Mouse (Mus musculus) layer of hippocampus, adult 2 months (tissue): ENCODE measurements around the gene Cyp4f37. TPM values are rescaled to one million over a fixed set of nuclear protein-coding genes. Genes with fewer than 3 reads are reported as not detected.

Source experiments
- DNase-seq, 2 experiments: peaks; one replicate each; pipeline ENCODE4 v3.0.0; 2022; ENCODE audit warnings: low spot score in 2 of 2
- H3K27ac ChIP-seq: fragments of 200-600 bp; 2 replicates; pipeline ENCODE4 v1.8.1; 2022
- H3K4me3 ChIP-seq: fragments of 200-600 bp; 2 replicates; pipeline ENCODE4 v1.8.1; 2022; ENCODE audit warnings: mild to moderate bottlenecking
- CTCF ChIP-seq: fragments of 200-600 bp; conservative IDR thresholded peaks from 2 replicates; pipeline ENCODE4 v1.8.1; 2022; ENCODE audit warnings: antibody characterized with exemption, mild to moderate bottlenecking, moderate library complexity
- total RNA-seq, 2 experiments: library from RNA; stranded (reverse); gene quantifications; 2 replicates each; pipeline ENCODE4 v1.2.3; 2021

The Cyp4f37 gene
- total RNA-seq, 2 experiments from 2014 or later, result not detected

DNA sequence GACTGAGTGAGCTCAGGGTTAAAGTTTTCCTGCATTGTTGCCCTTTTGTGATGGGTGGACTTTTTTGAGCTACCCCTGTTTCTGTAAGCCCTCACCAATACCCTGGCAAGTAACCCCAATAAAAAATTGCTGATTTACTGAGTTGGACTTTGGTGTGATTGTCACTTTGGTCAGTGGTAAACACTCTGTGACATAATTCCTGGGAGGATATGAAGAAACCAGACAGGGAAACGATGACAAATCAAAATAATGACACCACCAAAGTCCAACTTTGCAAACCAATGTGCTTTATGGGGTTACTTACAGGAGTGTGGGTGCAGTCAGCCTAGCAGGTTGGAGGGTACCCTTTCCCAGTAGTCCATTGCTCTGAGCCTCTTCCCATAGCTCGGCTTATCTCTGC, 16.0 kb downstream of the Cyp4f37 start:
- Histone ChIP-seq H3K27ac (no peak overlapping the region), H3K4me3 (no peak overlapping the region)
- DNase-seq, result no peak
- no peak for TF ChIP-seq CTCF

DNA sequence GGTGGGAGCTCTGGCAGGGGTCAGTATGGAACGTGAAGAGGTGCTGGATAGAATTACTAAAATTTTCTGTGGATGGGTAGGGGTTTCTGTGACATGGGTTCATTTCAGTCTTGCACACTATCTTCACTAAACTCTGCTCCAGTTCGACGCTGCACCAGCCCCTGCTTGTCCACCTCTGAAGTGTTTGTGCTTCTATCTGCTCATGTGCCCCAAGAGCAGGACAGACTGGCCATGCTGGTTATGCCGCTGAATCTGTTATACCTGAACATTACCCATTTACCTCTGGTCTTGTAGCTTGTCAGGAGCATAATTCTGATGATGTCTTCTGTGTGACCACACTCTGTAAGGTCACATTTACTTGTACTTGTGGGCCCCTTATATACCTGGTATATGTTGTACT, 25.5 kb downstream of the Cyp4f37 start:
- no peak for DNase-seq
- no peak overlapping the region for H3K4me3 ChIP-seq
- TF ChIP-seq CTCF, result no peak
- no peak overlapping the region for H3K27ac ChIP-seq

DNA sequence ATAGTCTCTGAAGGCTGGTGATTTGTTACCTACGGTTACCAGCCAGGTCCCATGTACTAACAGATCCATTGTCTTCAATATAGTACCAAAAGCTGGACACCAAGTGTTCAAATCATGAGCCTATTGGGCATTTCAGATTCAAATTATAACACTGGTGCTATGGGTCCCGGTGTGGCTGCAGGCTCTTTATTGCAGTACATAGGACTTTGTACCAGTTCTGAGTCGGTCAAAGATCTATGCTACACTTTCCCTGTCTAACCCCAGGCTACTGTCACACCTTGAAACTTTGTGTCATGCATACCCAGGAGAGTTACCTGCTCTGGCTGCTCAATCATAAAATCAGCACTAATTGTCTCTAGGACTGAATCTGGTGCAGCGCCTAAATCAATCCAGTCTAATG, 32.8 kb downstream of the Cyp4f37 start:
- DNase-seq, result no peak
- Histone ChIP-seq H3K4me3 (no peak overlapping the region), H3K27ac (no peak overlapping the region)
- no peak for TF ChIP-seq CTCF

DNA sequence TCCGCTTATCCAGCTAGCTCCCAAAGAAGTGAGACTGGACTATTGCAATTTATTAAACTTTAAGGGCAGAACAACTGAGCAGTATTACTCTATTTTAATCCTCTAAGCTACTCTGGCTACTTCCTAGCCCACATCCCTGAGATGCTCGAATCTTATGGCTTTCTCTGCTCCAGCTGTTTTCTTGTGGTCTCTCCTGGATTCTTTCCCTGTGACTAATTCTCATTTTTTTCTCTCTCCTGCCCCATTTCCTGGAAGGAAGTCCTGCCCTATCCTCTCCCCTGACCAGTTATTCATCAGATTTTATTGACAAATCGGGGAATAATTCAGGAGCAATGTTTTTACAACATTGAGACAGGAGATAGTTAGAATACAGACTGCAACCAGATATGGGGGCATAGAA, 35.9 kb downstream of the Cyp4f37 start:
- DNase-seq, result no peak
- H3K4me3 ChIP-seq, result no peak overlapping the region
- no peak for TF ChIP-seq CTCF
- no peak overlapping the region for H3K27ac ChIP-seq

DNA sequence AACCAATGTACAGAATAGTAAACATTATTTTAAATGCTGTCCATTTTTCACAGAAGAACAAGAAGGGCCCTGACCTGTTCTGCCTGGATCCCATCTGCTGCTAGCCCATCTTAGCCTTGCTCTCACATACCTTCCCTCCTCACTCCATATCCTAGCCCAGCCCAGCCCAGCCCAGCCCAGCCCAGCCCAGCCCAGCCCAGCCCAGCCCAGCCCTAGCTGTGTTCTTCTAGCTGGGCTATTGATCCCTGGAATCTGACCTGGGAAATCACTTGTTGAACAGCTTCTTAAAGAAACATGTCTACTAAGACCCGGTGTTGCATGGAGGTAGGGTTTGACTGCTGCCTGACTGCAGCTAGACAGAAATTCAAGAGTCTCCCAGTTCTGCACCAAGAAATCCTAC, 37.1 kb downstream of the Cyp4f37 start:
- DNase-seq, result no peak
- H3K27ac ChIP-seq, result no peak overlapping the region
- no peak overlapping the region for H3K4me3 ChIP-seq
- TF ChIP-seq CTCF, result no peak

DNA sequence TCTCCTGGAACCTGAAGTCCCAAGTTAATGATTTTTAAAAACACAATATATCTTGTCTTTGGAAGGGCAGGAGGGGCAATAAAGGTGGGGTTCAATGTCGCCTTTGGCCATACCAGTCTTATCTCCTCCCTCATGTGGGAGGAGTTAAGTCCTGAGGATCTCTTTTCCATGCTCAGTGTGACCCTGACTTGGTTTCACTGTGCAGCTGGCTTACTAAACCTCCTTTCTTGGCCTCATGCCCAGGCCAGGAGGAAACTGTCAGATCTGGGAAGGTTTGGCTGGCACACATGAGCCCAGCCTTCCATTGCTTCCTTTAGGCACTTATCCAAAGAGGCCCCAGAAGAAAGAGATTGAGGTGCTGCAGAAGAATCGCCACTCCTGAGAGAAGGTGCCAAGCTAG, 37.6 kb downstream of the Cyp4f37 start, which contains the start of gene Cyp4f40:
TSS of gene Cyp4f40 (plus strand) at position 189 of the 400 bp plus-strand sequence.
- TF ChIP-seq CTCF, result no peak
- DNase-seq, result no peak
- H3K27ac ChIP-seq, result no peak within 1 kb of the TSS
- H3K4me3 ChIP-seq, result no peak within 1 kb of the TSS

DNA sequence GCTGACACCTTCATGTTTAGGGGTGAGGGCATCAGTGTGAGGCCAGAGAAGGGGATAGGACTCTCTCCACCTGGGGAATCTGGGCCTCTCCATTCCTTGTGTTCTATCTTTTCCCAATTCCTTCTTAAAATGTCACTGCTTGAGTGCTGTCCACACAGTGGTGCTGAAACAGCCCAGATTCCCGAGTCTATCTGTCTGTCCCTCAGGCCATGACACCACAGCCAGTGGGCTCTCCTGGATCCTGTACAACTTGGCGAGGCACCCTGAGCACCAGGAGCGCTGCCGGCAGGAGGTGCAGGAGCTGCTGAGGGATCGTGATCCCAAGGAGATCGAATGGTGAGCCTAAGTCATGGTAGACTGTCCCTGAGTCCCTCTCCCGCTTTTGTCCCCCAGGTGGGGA, 52.9 kb downstream of the Cyp4f37 start:
- TF ChIP-seq CTCF, result no peak
- H3K27ac ChIP-seq, result no peak overlapping the region
- H3K4me3 ChIP-seq, result no peak overlapping the region
- no peak for DNase-seq

DNA sequence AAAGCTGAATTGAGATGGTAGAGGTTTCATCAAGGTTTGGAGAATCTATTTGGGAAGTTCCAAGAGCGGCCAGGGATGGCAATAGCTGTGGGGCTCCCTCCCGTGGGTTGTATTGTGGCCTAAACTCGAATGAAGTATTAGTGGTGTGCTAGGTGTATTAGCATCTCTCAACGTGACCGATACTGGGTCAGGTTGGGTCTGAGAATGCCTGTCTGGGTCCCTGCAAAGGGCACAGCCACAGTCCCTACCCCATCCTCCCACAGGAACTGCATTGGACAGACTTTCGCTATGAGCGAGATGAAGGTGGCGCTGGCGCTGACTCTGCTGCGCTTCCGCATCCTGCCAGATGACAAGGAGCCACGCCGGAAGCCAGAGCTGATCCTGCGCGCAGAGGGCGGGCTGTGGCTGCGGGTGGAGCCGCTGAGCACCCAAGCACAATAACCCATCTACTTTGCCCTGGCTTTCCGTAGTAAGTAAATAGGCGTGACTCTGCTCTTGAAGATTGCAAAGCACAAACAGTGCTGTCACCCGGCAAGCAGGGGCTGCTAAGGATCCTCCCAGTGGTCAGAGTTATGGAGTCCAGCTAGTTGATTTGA, 55.0 kb downstream of the Cyp4f37 start:
- H3K4me3 ChIP-seq, result no peak overlapping the region
- DNase-seq, result no peak
- H3K27ac ChIP-seq, result no peak overlapping the region
- TF ChIP-seq CTCF, result no peak

DNA sequence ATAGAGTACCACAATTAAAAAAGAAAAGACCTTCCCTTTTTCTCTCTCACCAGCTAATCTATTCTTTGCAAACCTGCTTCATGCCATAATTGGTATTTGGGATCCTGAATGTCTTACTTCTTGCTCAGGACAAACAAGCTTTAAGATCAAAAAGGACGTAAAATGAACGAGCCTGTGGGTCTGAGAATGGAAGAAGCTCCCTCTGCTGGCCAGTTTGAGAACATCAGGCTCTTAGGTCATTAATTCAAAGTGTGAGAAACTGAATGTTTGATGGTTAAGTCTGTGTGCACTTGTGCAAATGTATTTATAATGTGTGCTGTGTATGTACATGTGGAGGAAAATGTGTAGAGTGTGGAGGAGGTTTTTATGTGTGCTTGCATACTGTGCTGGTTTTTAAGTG, 59.3 kb downstream of the Cyp4f37 start:
- TF ChIP-seq CTCF, result peak; percentile 84
- peak in 1 of 2 experiments; percentile 30 for DNase-seq
- no peak overlapping the region for H3K27ac ChIP-seq
- H3K4me3 ChIP-seq, result no peak overlapping the region

DNA sequence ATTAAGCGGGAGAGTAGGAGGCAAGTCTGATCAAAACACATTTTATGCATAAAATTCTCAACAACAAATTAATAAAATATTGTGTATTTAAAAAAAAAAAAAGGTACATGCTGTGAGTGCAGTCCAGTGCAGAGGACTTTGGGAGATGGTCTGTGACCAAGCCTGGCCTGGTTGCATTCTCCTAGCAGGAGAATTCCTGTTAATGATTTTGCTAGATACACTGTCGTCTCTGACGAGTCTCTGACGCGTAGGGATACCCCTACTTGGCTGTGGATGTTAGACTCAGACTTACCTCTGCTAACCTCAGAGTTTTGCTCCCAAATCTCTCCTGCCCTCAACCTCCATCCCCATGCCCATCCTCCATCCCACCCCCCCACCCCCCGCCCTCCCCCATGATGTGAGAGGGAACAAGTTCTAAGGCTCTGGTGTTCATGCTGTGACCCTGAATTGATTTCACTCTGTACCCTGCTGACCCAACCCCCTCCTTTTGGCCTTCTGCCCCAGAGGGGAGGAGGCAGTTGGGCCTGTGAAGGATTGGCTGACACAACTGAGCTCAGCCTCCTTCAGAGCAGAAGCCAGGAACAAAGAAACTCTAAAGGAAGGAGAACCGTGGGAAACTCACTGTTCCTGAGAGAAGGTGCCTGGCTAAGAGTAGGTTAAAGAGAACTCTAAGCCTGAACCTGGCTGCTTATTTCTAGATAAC, 64.1 kb downstream of the Cyp4f37 start, which contains the start of gene Cyp4f15:
TSS of gene Cyp4f15 (plus strand) at position 580 of the 703 bp plus-strand sequence.
- TF ChIP-seq CTCF, result no peak
- peak within 1 kb of the TSS; percentile 37; the same call in 1 of the 2 replicates for H3K4me3 ChIP-seq
- peak; percentile 57 to 66 for DNase-seq
- peak within 1 kb of the TSS; percentile 72; the same call in 1 of the 2 replicates for H3K27ac ChIP-seq

Other genes with a start within 250 kb of the Cyp4f37 start
- gene Wiz, start 231.9 kb upstream of the Cyp4f37 start, total RNA-seq, result 10 to 100 TPM; 55.0 to 57.2 TPM
- gene Rasal3, start 217.7 kb upstream of the Cyp4f37 start, total RNA-seq, result 1 to 10 TPM; 2.9 to 4.6 TPM
- not detected for gene Pglyrp2, start 197.1 kb upstream of the Cyp4f37 start, total RNA-seq
- not detected for gene Cyp4f39, start 168.6 kb upstream of the Cyp4f37 start, total RNA-seq
- gene Cyp4f17, start 115.3 kb upstream of the Cyp4f37 start, total RNA-seq, result 1 to 10 TPM; 3.2 to 4.4 TPM
- gene Cyp4f16, start 84.8 kb upstream of the Cyp4f37 start, total RNA-seq, result 1 to 10 TPM; 8.7 to 8.8 TPM
- not detected for gene Cyp4f40, start 37.6 kb downstream of the Cyp4f37 start, total RNA-seq
- 10 to 100 TPM; 16.7 to 20.7 TPM for gene Cyp4f15, start 64.3 kb downstream of the Cyp4f37 start, total RNA-seq
- 10 to 100 TPM; 89.6 to 97.0 TPM for gene Zfp871, start 167.0 kb downstream of the Cyp4f37 start, total RNA-seq
- gene Zfp811, start 188.6 kb downstream of the Cyp4f37 start, total RNA-seq, result 1 to 10 TPM; 6.3 to 7.3 TPM
- gene Zfp799, start 209.0 kb downstream of the Cyp4f37 start, total RNA-seq, result 10 to 100 TPM; 30.7 to 34.6 TPM